Mouse (Mus musculus): ENCODE results near the gene Grk1. TPM values are rescaled to one million over a fixed set of nuclear protein-coding genes. Genes with fewer than 3 reads are reported as not detected.

Grk1 gene
- polyA plus RNA-seq, 1 experiment: not detected

DNA sequence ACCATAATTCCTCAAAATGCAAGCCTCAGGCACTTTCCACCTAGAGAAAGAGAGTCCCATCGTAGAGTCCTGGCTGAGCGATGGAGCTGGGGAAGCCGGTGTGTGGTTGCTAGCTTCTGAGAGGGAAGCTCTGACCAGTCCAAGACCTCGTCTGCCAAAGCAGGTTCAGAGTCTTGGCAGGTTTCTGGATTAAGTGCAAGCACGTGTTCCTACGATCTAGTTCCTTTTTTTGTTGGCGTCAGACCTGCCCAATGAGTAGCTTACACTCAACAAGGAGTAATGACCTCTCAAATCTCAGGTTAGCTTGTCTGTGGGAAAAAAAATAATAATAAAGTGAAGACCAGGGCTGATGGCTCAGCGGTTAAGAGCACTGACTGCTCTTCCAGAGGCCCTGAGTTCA, 17.2 kb upstream of the Grk1 start:
- no peak for TF ChIP-seq GATA1 (IDR thresholded peaks at IDR 0.05; ENCODE audit: low read length)
- H3K9me3 ChIP-seq (ENCODE audit: control insufficient read depth, low read length): no peaks in the 10 kb centered on the region
- no peak overlapping the region for H3K4me3 ChIP-seq (replicated peaks)
- H3K36me3 ChIP-seq (ENCODE audit: control insufficient read depth): no peaks in the 10 kb centered on the region
- no peaks in the 10 kb centered on the region for H3K27me3 ChIP-seq (ENCODE audit: control insufficient read depth)
- peaks cover 7% of the 10 kb centered on the region for H3K4me1 ChIP-seq (ENCODE audit: control insufficient read depth)

GRCm38 (mm10) chr8:13388744-13389143, 16.1 kb upstream of the Grk1 start:
- Histone ChIP-seq H3K9me3 (ENCODE audit: control insufficient read depth, low read length) (no peaks in the 10 kb centered on the region), H3K4me1 (ENCODE audit: control insufficient read depth) (peaks cover 7% of the 10 kb centered on the region), H3K4me3 (replicated peaks) (no peak overlapping the region), H3K36me3 (ENCODE audit: control insufficient read depth) (no peaks in the 10 kb centered on the region), H3K27me3 (ENCODE audit: control insufficient read depth) (no peaks in the 10 kb centered on the region)
- TF ChIP-seq GATA1 (IDR thresholded peaks at IDR 0.05; ENCODE audit: low read length) (no peak), TAL1 (IDR thresholded peaks at IDR 0.05; ENCODE audit: low read length) (no peak)

- H3K36me3 ChIP-seq (ENCODE audit: control insufficient read depth): no peaks in the 10 kb centered on the region
These were observed 11.0 kb upstream of the Grk1 start for GRCm38 (mm10) chr8:13393869-13394268.

GRCm38 (mm10) chr8:13396725-13397124, 8.2 kb upstream of the Grk1 start, which contains the start of gene Atp4b:
Atp4b (minus strand) TSS chr8:13396825.
- no peaks in the 10 kb centered on the region for H3K27me3 ChIP-seq (ENCODE audit: control insufficient read depth)
- no peaks in the 10 kb centered on the region for H3K4me1 ChIP-seq (ENCODE audit: control insufficient read depth)
- no peak within 1 kb of the TSS for H3K4me3 ChIP-seq (replicated peaks)
- TF ChIP-seq TAL1 (IDR thresholded peaks at IDR 0.05; ENCODE audit: low read length) (no peak), GATA1 (IDR thresholded peaks at IDR 0.05; ENCODE audit: low read length) (no peak)
- no peaks in the 10 kb centered on the region for H3K9me3 ChIP-seq (ENCODE audit: control insufficient read depth, low read length)
- H3K36me3 ChIP-seq (ENCODE audit: control insufficient read depth): no peaks in the 10 kb centered on the region

More at GRCm38 (mm10) chr8:13393869-13394268, 11.0 kb upstream of the Grk1 start:
- no peak for TF ChIP-seq GATA1 (IDR thresholded peaks at IDR 0.05; ENCODE audit: low read length)
- no peak for TF ChIP-seq TAL1 (IDR thresholded peaks at IDR 0.05; ENCODE audit: low read length)
- Histone ChIP-seq H3K4me1 (ENCODE audit: control insufficient read depth) (peaks cover 1% of the 10 kb centered on the region; the same call in 1 of the 2 replicates), H3K9me3 (ENCODE audit: control insufficient read depth, low read length) (no peaks in the 10 kb centered on the region), H3K27me3 (ENCODE audit: control insufficient read depth) (no peaks in the 10 kb centered on the region), H3K4me3 (replicated peaks) (no peak overlapping the region)

DNA sequence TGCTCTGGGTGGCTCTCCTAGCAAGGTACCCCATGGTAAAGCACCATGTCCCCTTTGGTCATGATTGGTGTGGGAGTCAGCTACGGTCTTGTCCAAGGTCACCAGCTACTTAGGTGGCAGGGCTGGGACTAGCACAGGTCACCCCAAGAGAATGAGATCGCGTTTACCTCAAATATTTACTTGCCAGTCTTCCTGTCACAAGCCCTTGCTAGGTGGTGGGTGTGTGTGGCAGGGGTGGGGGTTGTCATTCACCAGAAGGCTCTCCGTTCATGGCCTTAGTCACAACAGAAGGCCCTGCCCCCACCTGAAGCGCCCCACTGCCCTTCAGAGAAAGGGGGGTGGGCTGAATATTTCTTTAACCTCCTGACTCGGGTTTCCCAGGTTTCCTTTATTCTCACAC, 1.4 kb upstream of the Grk1 start:
- no peak for TF ChIP-seq TAL1 (IDR thresholded peaks at IDR 0.05; ENCODE audit: low read length)
- no peak for TF ChIP-seq GATA1 (IDR thresholded peaks at IDR 0.05; ENCODE audit: low read length)
- H3K27me3 ChIP-seq (ENCODE audit: control insufficient read depth): no peaks in the 10 kb centered on the region
- H3K9me3 ChIP-seq (ENCODE audit: control insufficient read depth, low read length): no peaks in the 10 kb centered on the region
- H3K4me3 ChIP-seq (replicated peaks): no peak overlapping the region
- H3K36me3 ChIP-seq (ENCODE audit: control insufficient read depth): no peaks in the 10 kb centered on the region
- no peaks in the 10 kb centered on the region for H3K4me1 ChIP-seq (ENCODE audit: control insufficient read depth)

- Histone ChIP-seq H3K36me3 (ENCODE audit: control insufficient read depth) (no peaks in the 10 kb centered on the region), H3K4me1 (ENCODE audit: control insufficient read depth) (no peaks in the 10 kb centered on the region), H3K4me3 (replicated peaks) (no peak overlapping the region), H3K27me3 (ENCODE audit: control insufficient read depth) (no peaks in the 10 kb centered on the region), H3K9me3 (ENCODE audit: control insufficient read depth, low read length) (no peaks in the 10 kb centered on the region)
- no peak for TF ChIP-seq GATA1 (IDR thresholded peaks at IDR 0.05; ENCODE audit: low read length)
- TF ChIP-seq TAL1 (IDR thresholded peaks at IDR 0.05; ENCODE audit: low read length): no peak
These were observed 1.1 kb downstream of the Grk1 start for GRCm38 (mm10) chr8:13406011-13406410.

- Histone ChIP-seq H3K9me3 (ENCODE audit: control insufficient read depth, low read length) (no peaks in the 10 kb centered on the region), H3K27me3 (ENCODE audit: control insufficient read depth) (no peaks in the 10 kb centered on the region), H3K36me3 (ENCODE audit: control insufficient read depth) (no peaks in the 10 kb centered on the region), H3K4me3 (replicated peaks) (no peak overlapping the region), H3K4me1 (ENCODE audit: control insufficient read depth) (no peaks in the 10 kb centered on the region)
- TF ChIP-seq TAL1 (IDR thresholded peaks at IDR 0.05; ENCODE audit: low read length) (no peak), GATA1 (IDR thresholded peaks at IDR 0.05; ENCODE audit: low read length) (no peak)
These were observed 6.7 kb downstream of the Grk1 start for GRCm38 (mm10) chr8:13411597-13411996.

GRCm38 (mm10) chr8:13412891-13413558, 8.1 kb downstream of the Grk1 start:
- H3K4me1 ChIP-seq (ENCODE audit: control insufficient read depth): no peaks in the 10 kb centered on the region
- H3K4me3 ChIP-seq (replicated peaks): no peak overlapping the region
- no peaks in the 10 kb centered on the region for H3K9me3 ChIP-seq (ENCODE audit: control insufficient read depth, low read length)
- TF ChIP-seq GATA1 (IDR thresholded peaks at IDR 0.05; ENCODE audit: low read length) (no peak), TAL1 (IDR thresholded peaks at IDR 0.05; ENCODE audit: low read length) (no peak)
- H3K36me3 ChIP-seq (ENCODE audit: control insufficient read depth): no peaks in the 10 kb centered on the region
- no peaks in the 10 kb centered on the region for H3K27me3 ChIP-seq (ENCODE audit: control insufficient read depth)

- Histone ChIP-seq H3K9me3 (ENCODE audit: control insufficient read depth, low read length) (no peaks in the 10 kb centered on the region), H3K27me3 (ENCODE audit: control insufficient read depth) (no peaks in the 10 kb centered on the region), H3K4me1 (ENCODE audit: control insufficient read depth) (no peaks in the 10 kb centered on the region), H3K4me3 (replicated peaks) (no peak overlapping the region), H3K36me3 (ENCODE audit: control insufficient read depth) (no peaks in the 10 kb centered on the region)
- TF ChIP-seq TAL1 (IDR thresholded peaks at IDR 0.05; ENCODE audit: low read length) (no peak), GATA1 (IDR thresholded peaks at IDR 0.05; ENCODE audit: low read length) (no peak)
These were observed 9.0 kb downstream of the Grk1 start for GRCm38 (mm10) chr8:13413823-13414390.

Measured in erythroblast, embryonic 14.5 days (primary cell).